ENCODE assay signal across 9 mouse cellular contexts in genomic region chr13:29416450-29417136, GRCm38 (mm10).
A peak's percentile ranks its signal among the peaks of the same experiment; 100 is the strongest.
DNase-seq lines count a peak whose midpoint lies in the region; ATAC-seq lines count a peak whose summit lies in the region.
"Had no signal": no experiment of that assay in that cellular context is flagged by ENCODE, and none has a peak within 500 bp of the region (broad histone marks: within the 10 kb centered on the region; RNA-seq: fewer than 3 reads in every experiment).

No protein-coding gene starts in this region.

- peak; percentile 52 to 57 for DNase-seq in layer of hippocampus, postnatal 10 days (ENCODE audit: low spot score in 2 of 2)
- DNase-seq in layer of hippocampus, adult 9-10 months (ENCODE audit: low spot score), result no peak
- no peak for DNase-seq in forebrain, embryonic 11.5 days (ENCODE audit: low spot score)
- DNase-seq in limb, embryonic 10.5 days (ENCODE audit: low spot score), result peak; percentile 67
- DNase-seq in retina, embryonic 14.5 days (ENCODE audit: low spot score), result peak; percentile 62
- DNase-seq in gastrocnemius, postnatal 4 days (ENCODE audit: low spot score in 2 of 2), result no peak
- DNase-seq in cerebellum, adult 8-10 months, result no peak
- DNase-seq: gastrocnemius, adult 2 months; thymus, postnatal 25 days had no signal

- peak; percentile 84 for ATAC-seq in forebrain, embryonic 11.5 days (replicated peaks; ENCODE audit: low FRiP score)

- no peaks in the 10 kb centered on the region for H3K27me3 ChIP-seq in forebrain, embryonic 11.5 days (ENCODE audit: control insufficient read depth, insufficient read depth, low read length)
- H3K27me3 ChIP-seq in limb, embryonic 10.5 days (ENCODE audit: low read depth, poor library complexity, severe bottlenecking), result no peaks in the 10 kb centered on the region

- no peaks in the 10 kb centered on the region for H3K9me3 ChIP-seq in forebrain, embryonic 11.5 days (ENCODE audit: control insufficient read depth, low read length)
- H3K9me3 ChIP-seq in limb, embryonic 10.5 days (replicated peaks), result no peaks in the 10 kb centered on the region

- peaks cover 6% of the 10 kb centered on the region for H3K4me1 ChIP-seq in forebrain, embryonic 11.5 days (replicated peaks; ENCODE audit: control insufficient read depth, insufficient read depth, low read length)
- peaks cover 43% of the 10 kb centered on the region for H3K4me1 ChIP-seq in limb, embryonic 10.5 days

- H3K27ac ChIP-seq in forebrain, embryonic 11.5 days (ENCODE audit: low read depth, low read length), result peak overlapping the region; percentile 75; the same call in 1 of the 2 replicates
- peak overlapping the region; percentile 79 for H3K27ac ChIP-seq in limb, embryonic 10.5 days
- H3K27ac ChIP-seq: gastrocnemius, adult 2 months had no signal

- H3K4me2 ChIP-seq in forebrain, embryonic 11.5 days (ENCODE audit: low read depth, low read length, severe bottlenecking), result no peak overlapping the region

- no peak overlapping the region for H3K4me3 ChIP-seq in forebrain, embryonic 11.5 days (ENCODE audit: low read depth, low read length)
- H3K4me3 ChIP-seq in limb, embryonic 10.5 days, result no peak overlapping the region
- H3K4me3 ChIP-seq: gastrocnemius, adult 2 months had no signal

- no peaks in the 10 kb centered on the region for H3K36me3 ChIP-seq in forebrain, embryonic 11.5 days (ENCODE audit: control insufficient read depth, insufficient read depth, low read length)
- no peaks in the 10 kb centered on the region for H3K36me3 ChIP-seq in limb, embryonic 10.5 days

- WGBS in forebrain, embryonic 11.5 days, result 32% methylated on average over 8 of the region's 8 CpGs
- WGBS in limb, embryonic 10.5 days, result 44% methylated on average over 8 of the region's 8 CpGs

- no peak overlapping the region for H3K9ac ChIP-seq in forebrain, embryonic 11.5 days (ENCODE audit: low read length)

Comparison
In these comparisons a context has a peak if more than half of its experiments do, and no peak if none do; other contexts are left out.
1. DNase-seq: peak in layer of hippocampus, postnatal 10 days (2 of 2), limb, embryonic 10.5 days (single experiment) and retina, embryonic 14.5 days (single experiment); none in layer of hippocampus, adult 9-10 months (single experiment), forebrain, embryonic 11.5 days (single experiment), gastrocnemius, postnatal 4 days (0 of 2) and cerebellum, adult 8-10 months (single experiment).